Mouse (Mus musculus): ENCODE measurements at regions not wholly inside any gene's neighbourhood (a gene's known extent, or its start where the extent isn't known, plus 50 kb on each side); places are given as distances from the start of the nearest gene placed in this dataset.

DNA sequence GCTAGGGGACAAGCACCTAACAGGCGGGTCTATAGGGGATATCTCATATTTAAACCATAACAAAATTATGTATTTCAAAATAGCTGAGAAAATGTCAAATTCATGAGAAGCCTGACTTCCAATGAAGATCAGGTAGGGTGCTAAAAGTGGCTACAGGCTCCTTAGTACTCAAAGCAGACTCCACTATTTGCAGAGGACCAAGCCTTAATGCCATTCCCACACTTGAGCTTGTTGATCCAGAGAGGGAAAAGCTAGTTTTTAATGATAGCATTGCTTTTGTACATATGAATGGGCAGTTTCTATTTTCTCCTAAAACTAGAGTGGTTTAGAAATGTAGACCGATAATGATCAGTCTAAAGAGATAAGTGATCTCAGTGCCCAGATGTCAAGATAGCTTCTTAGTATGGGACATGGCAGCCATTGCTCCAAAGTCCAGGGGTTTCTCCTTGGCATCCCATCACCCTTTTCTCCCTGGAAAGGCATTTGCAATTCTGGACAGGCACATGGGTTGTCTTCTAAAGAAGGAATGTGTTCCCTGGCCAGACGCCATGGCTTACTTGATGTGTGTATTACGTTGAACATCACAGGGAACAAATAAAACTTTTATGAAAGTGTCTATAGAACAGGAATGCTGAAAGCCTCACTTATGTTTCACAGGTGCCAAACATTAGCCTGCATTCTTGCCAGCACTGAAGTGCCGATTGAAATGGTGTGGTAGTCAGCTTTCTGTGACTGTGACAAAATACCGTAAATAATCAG lies 106.9 kb upstream of the Foxa2 start:
- TF ChIP-seq CHD2 (IDR thresholded peaks at IDR 0.05; ENCODE audit: low read length) = no peak
- no peak for TF ChIP-seq CTCF (IDR thresholded peaks at IDR 0.05 in 2 of 3, conservative IDR thresholded peaks at IDR 0.05 in 1 of 3; ENCODE audit: control insufficient read depth in 1 of 3, insufficient read depth in 1 of 3, low read depth in 2 of 3, low read length in 3 of 3, poor library complexity in 1 of 3, severe bottlenecking in 1 of 3)
- no peak for TF ChIP-seq POLR2A (IDR thresholded peaks at IDR 0.05; ENCODE audit: control insufficient read depth in 1 of 2, insufficient read depth in 1 of 2, low read depth in 1 of 2, low read length in 2 of 2, poor library complexity in 1 of 2)
- no peak for TF ChIP-seq MYB (IDR thresholded peaks at IDR 0.05; ENCODE audit: low read depth, low read length)
- TF ChIP-seq NRF1 (IDR thresholded peaks at IDR 0.05; ENCODE audit: insufficient read depth, low read depth, low read length, poor library complexity, severe bottlenecking) = no peak
- TF ChIP-seq ELF1 (IDR thresholded peaks at IDR 0.05; ENCODE audit: low read depth, low read length) = no peak
- no peak for TF ChIP-seq GABPA (IDR thresholded peaks at IDR 0.05; ENCODE audit: low read depth, low read length)
- no peak for TF ChIP-seq NELFE (IDR thresholded peaks at IDR 0.05; ENCODE audit: low read depth, low read length)
- no peak for TF ChIP-seq POLR2AphosphoS5 (IDR thresholded peaks at IDR 0.05; ENCODE audit: borderline replicate concordance, low read depth, low read length)
- TF ChIP-seq HCFC1 (IDR thresholded peaks at IDR 0.05; ENCODE audit: low read depth, low read length) = no peak
- no peak for TF ChIP-seq MAX (IDR thresholded peaks at IDR 0.05; ENCODE audit: low read length)
- TF ChIP-seq E2F4 (IDR thresholded peaks at IDR 0.05; ENCODE audit: borderline replicate concordance, low read depth, low read length) = no peak
- no peak for TF ChIP-seq ZMIZ1 (IDR thresholded peaks at IDR 0.05; ENCODE audit: low read depth, low read length)
- no peak for TF ChIP-seq EP300 (IDR thresholded peaks at IDR 0.05; ENCODE audit: low read depth in 1 of 2, low read length in 2 of 2)
